Mouse (Mus musculus) ES-Bruce4 (cell line): ENCODE results near the gene Efhb.

Experiments
- CTCF ChIP-seq: IDR thresholded peaks from one replicate; pipeline ENCODE4 v1.8.1; 2011; ENCODE audit warnings: low read depth, low read length
- EP300 ChIP-seq: IDR thresholded peaks from 2 replicates; pipeline ENCODE4 v1.6.1; 2011; ENCODE audit warnings: low read depth, low read length; ENCODE audit not compliant: insufficient read depth
- POLR2A ChIP-seq: IDR thresholded peaks from one replicate; pipeline ENCODE4 v1.8.1; 2011; ENCODE audit warnings: low read length; ENCODE audit not compliant: insufficient read depth

DNA sequence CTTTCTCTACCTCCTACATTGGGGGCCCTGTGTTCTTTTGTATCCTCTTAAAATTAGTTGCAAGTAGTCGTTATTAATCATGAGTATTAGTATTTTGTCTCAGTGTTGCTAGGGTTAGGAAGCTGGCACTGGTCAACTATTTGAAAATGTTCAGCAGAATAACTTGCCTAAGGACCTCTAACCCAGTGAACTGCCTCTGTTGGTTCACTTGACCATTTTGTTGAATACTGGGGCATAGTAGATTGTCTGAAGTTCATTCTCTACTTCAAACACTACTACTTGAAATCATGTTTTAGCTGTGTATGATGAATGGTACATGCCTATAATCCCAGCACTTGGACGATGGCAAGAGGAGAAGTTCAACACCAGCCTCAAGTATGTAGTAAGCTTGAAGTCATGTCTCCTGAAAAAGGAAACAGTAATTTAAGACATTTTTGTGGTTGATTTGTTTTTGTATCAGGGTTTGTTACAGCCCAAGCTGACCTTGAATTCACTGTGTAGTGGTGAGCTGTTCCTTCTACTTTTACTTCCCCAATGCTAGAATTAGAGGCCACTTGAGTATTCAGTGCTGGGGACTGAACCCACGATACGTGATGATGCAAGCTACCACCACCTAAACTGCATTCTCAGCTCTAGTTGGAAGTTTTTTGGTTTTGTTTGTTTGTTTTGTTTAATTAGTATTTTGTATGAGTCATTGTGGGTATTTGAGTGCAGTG lies 25.3 kb upstream of the Efhb start:
- TF ChIP-seq POLR2A (no peak), CTCF (no peak), EP300 (no peak)
